Mouse (Mus musculus) thymus, adult 2 months (tissue): ENCODE data around the gene Ndufb8. TPM values are rescaled to one million over a fixed set of nuclear protein-coding genes. Genes with fewer than 3 reads are reported as not detected.

ENCODE experiments used
- DNase-seq: peaks from one replicate; pipeline ENCODE4 v3.0.0; 2021
- H3K27ac ChIP-seq: fragments of 200-500 bp; 2 replicates; pipeline ENCODE4 v1.5.1; 2012; ENCODE audit warnings: low read length, control low read depth; ENCODE audit not compliant: control insufficient read depth, insufficient read depth
- H3K27me3 ChIP-seq: fragments of 200-500 bp; 2 replicates; pipeline ENCODE4 v1.6.1; 2012; ENCODE audit warnings: mild to moderate bottlenecking, low read length, moderate library complexity, mixed read lengths; ENCODE audit not compliant: control insufficient read depth, insufficient read depth
- H3K36me3 ChIP-seq: fragments of 200-500 bp; 2 replicates; pipeline ENCODE4 v1.6.1; 2012; ENCODE audit warnings: mild to moderate bottlenecking, low read length, moderate library complexity; ENCODE audit not compliant: control insufficient read depth, insufficient read depth
- H3K4me1 ChIP-seq: fragments of 200-500 bp; replicated peaks from 2 replicates; pipeline ENCODE4 v1.6.1; 2012; ENCODE audit warnings: low read length; ENCODE audit not compliant: control insufficient read depth, insufficient read depth
- H3K4me3 ChIP-seq: fragments of 200-500 bp; 2 replicates; pipeline ENCODE4 v1.5.1; 2012; ENCODE audit warnings: mild to moderate bottlenecking, low read length, control low read depth, moderate library complexity; ENCODE audit not compliant: control insufficient read depth, insufficient read depth
- CTCF ChIP-seq: fragments of 200-500 bp; IDR thresholded peaks from 2 replicates; pipeline ENCODE4 v1.5.1; 2012; ENCODE audit warnings: mild to moderate bottlenecking, control low read depth, low read length, moderate library complexity, borderline replicate concordance; ENCODE audit not compliant: control insufficient read depth, poor library complexity, insufficient read depth; ENCODE audit errors: extremely low read depth
- POLR2A ChIP-seq: fragments of 200-500 bp; IDR thresholded peaks from 2 replicates; pipeline ENCODE4 v1.6.1; 2012; ENCODE audit warnings: mild to moderate bottlenecking, low read length, control low read depth, moderate library complexity; ENCODE audit not compliant: control insufficient read depth, poor library complexity, insufficient read depth; ENCODE audit errors: extremely low read depth
- WGBS: fragments of 180-500 bp; shearing (Covaris S2); methylation state at CpG from one replicate; pipeline ENCODE4 v1.1.7; 2018; 5-methylcytosine and 5-hydroxymethylcytosine counted together
- polyA plus RNA-seq: library from polyadenylated mRNA; depleted of rRNA; stranded (reverse); fragments of >200 nt; gene quantifications from 2 replicates; pipeline ENCODE4 v1.2.3, GENCODE M21; 2012

Ndufb8 gene
- polyA plus RNA-seq, 1 experiment: 627 TPM

DNA sequence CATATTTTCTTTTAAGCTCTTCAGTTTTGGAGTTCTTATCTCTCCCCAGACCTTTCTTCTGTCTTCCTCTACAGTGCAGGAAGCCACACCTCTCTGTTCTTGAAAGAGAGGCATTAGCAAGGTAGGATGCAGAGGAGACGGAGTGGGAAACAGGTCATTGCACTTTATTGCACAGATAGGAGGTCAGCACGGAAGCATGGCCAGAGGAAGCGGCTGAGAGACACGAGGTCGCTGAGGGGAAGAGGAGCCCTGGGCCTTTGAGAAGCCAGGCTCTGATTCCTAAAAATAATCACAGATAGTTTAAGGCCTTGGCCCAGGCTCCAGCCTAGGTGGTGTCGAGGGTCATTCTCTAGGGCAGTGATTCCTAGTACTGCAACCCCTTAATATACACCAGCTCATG lies 39.5 kb downstream of the Ndufb8 start:
- H3K4me1 ChIP-seq: peaks cover 48% of the 10 kb centered on the region
- no peak overlapping the region for H3K4me3 ChIP-seq
- DNase-seq: no peak
- no peaks in the 10 kb centered on the region for H3K27me3 ChIP-seq
- 75% methylated on average over 6 of the region's 6 CpGs for WGBS
- no peak overlapping the region for H3K27ac ChIP-seq
- no peaks in the 10 kb centered on the region for H3K36me3 ChIP-seq
- TF ChIP-seq CTCF: no peak

DNA sequence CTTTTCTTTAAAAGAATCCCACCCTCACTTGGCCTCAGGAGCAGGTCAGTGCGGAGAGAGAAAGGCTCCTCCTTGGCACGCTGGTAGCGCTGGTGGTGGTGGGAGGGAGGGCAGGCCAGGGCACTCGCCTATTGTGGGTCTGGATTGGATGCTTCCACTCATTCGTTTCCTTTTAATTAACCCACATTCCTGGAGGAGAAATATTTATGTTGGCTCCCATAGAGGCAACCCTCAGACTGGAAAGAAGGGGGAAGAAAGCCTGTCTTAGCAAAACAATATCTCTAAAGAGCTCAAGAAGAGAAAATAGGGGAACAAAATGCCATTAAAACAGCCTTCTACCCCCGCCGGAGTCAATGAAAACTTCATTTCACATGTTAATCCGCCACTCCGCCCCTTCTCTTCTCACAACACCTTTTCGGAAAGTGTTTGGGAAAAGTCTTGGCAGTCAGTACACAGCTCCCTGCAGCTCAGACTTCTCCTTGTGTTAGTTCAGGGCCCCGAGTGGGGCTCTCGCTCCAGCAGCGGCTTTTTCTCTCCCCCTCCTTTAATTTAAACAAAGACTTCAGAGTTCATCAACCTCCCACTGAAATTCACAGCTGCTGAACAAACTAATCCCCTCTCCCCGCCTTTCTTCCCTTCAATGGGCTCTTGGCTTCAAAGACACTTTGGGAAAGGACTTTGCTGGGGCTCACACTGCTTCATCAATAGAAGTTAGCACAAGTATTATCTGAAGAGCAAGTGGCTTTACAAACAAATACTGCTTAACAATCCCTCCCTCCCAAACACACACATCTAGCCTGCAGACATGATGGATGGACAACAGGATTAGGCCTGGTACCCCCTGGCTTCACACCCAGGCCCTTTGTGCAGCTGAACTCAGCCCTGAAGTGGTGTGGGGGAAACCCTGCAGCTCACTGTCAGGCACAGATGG lies 40.5 kb downstream of the Ndufb8 start:
- Histone ChIP-seq H3K27me3 (no peaks in the 10 kb centered on the region), H3K4me1 (peaks cover 58% of the 10 kb centered on the region), H3K27ac (no peak overlapping the region), H3K36me3 (no peaks in the 10 kb centered on the region), H3K4me3 (no peak overlapping the region)
- TF ChIP-seq CTCF (no peak), POLR2A (no peak)
- 94% methylated on average over 14 of the region's 14 CpGs for WGBS
- no peak for DNase-seq

DNA sequence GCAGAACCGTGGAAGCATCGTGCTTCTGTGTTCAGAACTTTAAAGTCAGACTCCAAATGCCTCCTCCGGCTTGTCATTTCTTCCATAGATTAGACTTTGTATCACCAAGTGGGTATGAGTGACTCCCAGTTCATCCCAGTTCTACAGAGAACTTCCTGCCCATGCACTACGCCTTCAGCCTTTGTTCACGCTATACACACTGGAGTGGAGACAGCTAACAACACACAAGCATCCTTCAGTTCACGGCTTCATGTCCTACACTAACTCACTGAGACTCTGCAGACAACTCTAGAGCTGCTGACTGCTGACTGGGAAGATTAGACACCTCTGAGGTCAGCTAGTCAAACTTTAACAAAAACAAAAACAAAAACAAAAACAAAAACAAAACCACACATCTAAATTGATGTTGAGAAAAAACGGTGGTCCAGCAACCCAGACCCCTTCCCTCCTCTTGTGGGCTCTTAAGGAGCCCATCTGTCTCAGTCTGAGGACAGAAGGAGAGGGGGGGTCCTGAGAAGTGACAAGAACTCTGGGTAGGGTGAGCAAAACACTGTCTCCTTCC lies 41.2 kb downstream of the Ndufb8 start:
- Histone ChIP-seq H3K36me3 (no peaks in the 10 kb centered on the region), H3K4me1 (peaks cover 58% of the 10 kb centered on the region), H3K4me3 (no peak overlapping the region), H3K27me3 (no peaks in the 10 kb centered on the region), H3K27ac (no peak overlapping the region; the same call in 1 of the 2 replicates)
- WGBS: 47% methylated on average over 7 of the region's 7 CpGs
- TF ChIP-seq CTCF (no peak), POLR2A (no peak)
- no peak for DNase-seq

DNA sequence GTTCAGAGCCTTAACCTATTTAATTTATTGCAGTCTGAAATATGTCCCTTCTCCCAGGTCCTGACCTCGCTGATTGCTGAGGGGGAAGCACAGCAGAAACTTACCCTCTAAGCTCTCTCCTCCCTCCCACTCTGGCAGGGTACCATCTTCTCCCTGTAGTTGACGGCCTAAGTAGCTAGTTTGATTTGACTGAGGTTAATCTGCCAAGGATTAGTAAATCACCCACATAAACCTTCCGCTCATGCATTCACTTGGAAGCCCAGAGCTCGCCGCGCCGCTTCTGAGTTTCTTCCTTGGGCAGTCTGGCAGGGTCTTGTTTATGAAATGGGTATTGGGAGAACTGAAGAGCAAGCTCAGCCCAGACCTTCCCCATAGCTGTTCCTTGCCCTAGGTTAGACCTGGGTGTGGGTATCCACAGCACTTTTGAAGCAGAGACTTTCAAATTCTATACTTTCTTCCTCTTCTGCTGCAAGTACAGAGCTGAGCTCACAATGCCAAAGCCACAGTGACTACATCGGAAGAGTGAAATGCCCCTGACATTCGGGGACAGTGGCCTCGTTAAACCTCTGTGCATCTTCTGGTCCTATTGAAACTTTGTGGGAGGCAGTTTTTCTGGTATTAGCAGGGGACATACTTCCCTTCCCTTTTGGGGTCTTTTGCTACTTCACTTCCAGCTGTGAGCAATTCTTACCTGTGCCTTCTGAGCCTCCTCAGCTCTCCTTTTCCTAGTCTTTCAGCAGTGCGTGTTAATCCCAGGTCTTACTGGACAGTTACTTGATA lies 42.0 kb downstream of the Ndufb8 start:
- DNase-seq: peak; percentile 27
- H3K4me3 ChIP-seq: peak overlapping the region; percentile 20
- H3K4me1 ChIP-seq: peaks cover 54% of the 10 kb centered on the region
- TF ChIP-seq CTCF (no peak), POLR2A (no peak)
- H3K27me3 ChIP-seq: no peaks in the 10 kb centered on the region
- H3K36me3 ChIP-seq: no peaks in the 10 kb centered on the region
- WGBS: 27% methylated on average over 11 of the region's 11 CpGs
- H3K27ac ChIP-seq: peak overlapping the region; percentile 87

DNA sequence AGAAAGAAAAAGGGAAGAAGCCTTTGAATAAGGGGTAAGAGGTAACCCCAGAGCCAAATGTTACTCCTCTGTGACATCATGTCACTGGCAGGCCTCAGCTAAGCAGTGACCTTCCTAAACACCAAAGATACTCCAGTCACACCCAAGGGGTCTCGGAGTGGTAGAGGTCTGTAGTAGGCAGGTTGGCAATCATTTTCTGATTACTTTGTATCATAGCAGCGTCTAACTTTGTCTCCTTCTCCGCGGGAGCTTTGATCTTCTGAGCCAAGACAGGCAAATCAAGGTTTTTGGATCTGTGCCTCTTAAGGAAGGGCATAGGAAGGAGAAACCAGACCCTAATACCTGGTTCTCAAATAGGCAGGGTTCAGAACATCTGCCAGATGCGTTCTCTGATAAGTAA lies 42.6 kb downstream of the Ndufb8 start:
- peak; percentile 28 for DNase-seq
- Histone ChIP-seq H3K36me3 (no peaks in the 10 kb centered on the region), H3K27ac (peak overlapping the region; percentile 67), H3K4me3 (peak overlapping the region; percentile 20; the same call in 1 of the 2 replicates), H3K4me1 (peaks cover 52% of the 10 kb centered on the region), H3K27me3 (no peaks in the 10 kb centered on the region)
- WGBS: 12% methylated on average over 5 of the region's 5 CpGs
- TF ChIP-seq CTCF (no peak), POLR2A (no peak)
